Mouse (Mus musculus) neural tube, embryonic 14.5 days (tissue): ENCODE measurements around the gene Ankzf1. TPM values are rescaled to one million over a fixed set of nuclear protein-coding genes. Genes with fewer than 3 reads are reported as not detected.

ENCODE experiments used
- ATAC-seq: fragments of 200-750 bp; cut with Nextera tagmentation; 2 replicates; pipeline ENCODE4 v1.8.0; 2017; ENCODE audit warnings: low read depth, mild to moderate bottlenecking, moderate TSS enrichment, moderate library complexity
- H3K27ac ChIP-seq: fragments of 300-500 bp; sonication (generic); 2 replicates; pipeline ENCODE4 v1.5.1; 2014; ENCODE audit warnings: low read depth, mild to moderate bottlenecking, control low read depth, low read length, moderate library complexity, mixed read lengths
- H3K27me3 ChIP-seq: fragments of 300-500 bp; sonication (generic); 2 replicates; pipeline ENCODE4 v1.6.1; 2014; ENCODE audit warnings: low read length; ENCODE audit not compliant: control insufficient read depth, insufficient read depth
- H3K36me3 ChIP-seq: fragments of 300-500 bp; sonication (generic); 2 replicates; pipeline ENCODE4 v1.6.1; 2014; ENCODE audit warnings: low read length, mixed read lengths; ENCODE audit not compliant: control insufficient read depth, insufficient read depth
- H3K4me1 ChIP-seq: fragments of 300-500 bp; sonication (generic); 2 replicates; pipeline ENCODE4 v1.6.1; 2014; ENCODE audit warnings: low read length; ENCODE audit not compliant: control insufficient read depth, insufficient read depth
- H3K4me2 ChIP-seq: fragments of 300-500 bp; sonication (generic); 2 replicates; pipeline ENCODE4 v1.6.1; 2014; ENCODE audit warnings: mild to moderate bottlenecking, low read depth, low read length, control low read depth
- H3K4me3 ChIP-seq: fragments of 300-500 bp; sonication (generic); 2 replicates; pipeline ENCODE4 v1.5.1; 2014; ENCODE audit warnings: low read depth, low read length, control low read depth, mixed read lengths
- H3K9ac ChIP-seq: fragments of 300-500 bp; sonication (generic); replicated peaks from 2 replicates; pipeline ENCODE4 v1.6.1; 2014; ENCODE audit warnings: low read depth, mild to moderate bottlenecking, control low read depth, low read length, mixed read lengths
- H3K9me3 ChIP-seq: fragments of 300-500 bp; sonication (generic); 2 replicates; pipeline ENCODE4 v1.6.1; 2016; ENCODE audit warnings: low read length; ENCODE audit not compliant: control insufficient read depth
- WGBS: fragments of 180-500 bp; shearing (Covaris S2); extraction: QIAGEN DNeasy Blood & Tissue Kit; methylation state at CpG from one replicate; pipeline ENCODE4 v1.1.7; 2014; 5-methylcytosine and 5-hydroxymethylcytosine counted together
- microRNA-seq: library from miRNA; unstranded; fragments of <30 nt; microRNA quantifications from one replicate; pipeline ENCODE4, GENCODE M21; 2016
- polyA plus RNA-seq: library from polyadenylated mRNA; unstranded; fragments of >200 nt; fragmentation: Nextera tagmentation; extraction: Ambion mirVana; gene quantifications from 2 replicates; pipeline ENCODE4 v1.2.1, GENCODE M21; 2014

Ankzf1 gene
- polyA plus RNA-seq, 1 experiment from 2014 or later, result 20.2 TPM

- Histone ChIP-seq H3K36me3 (peaks cover 6% of the 10 kb centered on the region; the same call in 1 of the 2 replicates), H3K4me3 (no peak overlapping the region), H3K4me2 (no peak overlapping the region), H3K9ac (no peak overlapping the region), H3K27ac (no peak overlapping the region), H3K4me1 (0 out of 2 replicates have a peak, but pooled peaks cover 3% of the 10 kb centered on the region), H3K9me3 (no peaks in the 10 kb centered on the region), H3K27me3 (no peaks in the 10 kb centered on the region)
- no peak for ATAC-seq
- 90% methylated on average over 10 of the region's 10 CpGs for WGBS
Observed at GRCm38 (mm10) chr1:75239591-75239990, 47.6 kb downstream of the Ankzf1 start.

GRCm38 (mm10) chr1:75243411-75243810 lies 51.5 kb downstream of the Ankzf1 start:
- 93% methylated on average over 14 of the region's 14 CpGs for WGBS
- ATAC-seq, result no peak
- Histone ChIP-seq H3K4me3 (no peak overlapping the region), H3K27ac (no peak overlapping the region), H3K36me3 (peaks cover 6% of the 10 kb centered on the region; the same call in 1 of the 2 replicates), H3K9ac (no peak overlapping the region), H3K4me1 (no peaks in the 10 kb centered on the region), H3K9me3 (no peaks in the 10 kb centered on the region), H3K4me2 (no peak overlapping the region), H3K27me3 (no peaks in the 10 kb centered on the region)

- Histone ChIP-seq H3K27ac (no peak overlapping the region), H3K9me3 (no peaks in the 10 kb centered on the region), H3K9ac (no peak overlapping the region), H3K4me1 (no peaks in the 10 kb centered on the region), H3K4me3 (no peak overlapping the region), H3K36me3 (peaks cover 6% of the 10 kb centered on the region; the same call in 1 of the 2 replicates), H3K27me3 (no peaks in the 10 kb centered on the region), H3K4me2 (no peak overlapping the region)
- 91% methylated on average over 12 of the region's 12 CpGs for WGBS
- no peak; the same call in 1 of the 2 replicates for ATAC-seq
Observed at GRCm38 (mm10) chr1:75244175-75244826, 52.4 kb downstream of the Ankzf1 start.

- H3K9ac ChIP-seq, result no peak overlapping the region
- no peak overlapping the region for H3K4me2 ChIP-seq
- no peaks in the 10 kb centered on the region for H3K27me3 ChIP-seq
- ATAC-seq, result peak; percentile 82
- no peaks in the 10 kb centered on the region for H3K4me1 ChIP-seq
- H3K27ac ChIP-seq, result no peak overlapping the region
- peaks cover 6% of the 10 kb centered on the region; the same call in 1 of the 2 replicates for H3K36me3 ChIP-seq
- whole genome bisulfite sequencing, result 21% methylated on average over 4 of the region's 4 CpGs
- no peaks in the 10 kb centered on the region for H3K9me3 ChIP-seq
- H3K4me3 ChIP-seq, result no peak overlapping the region
Observed at GRCm38 (mm10) chr1:75244836-75245235, 52.9 kb downstream of the Ankzf1 start.

- Histone ChIP-seq H3K4me2 (no peak overlapping the region), H3K27me3 (no peaks in the 10 kb centered on the region), H3K4me1 (no peaks in the 10 kb centered on the region; the same call in 1 of the 2 replicates), H3K27ac (no peak overlapping the region), H3K9me3 (no peaks in the 10 kb centered on the region), H3K4me3 (no peak overlapping the region), H3K36me3 (peaks cover 6% of the 10 kb centered on the region; the same call in 1 of the 2 replicates), H3K9ac (no peak overlapping the region)
- no peak for ATAC-seq
- 81% methylated on average over 16 of the region's 16 CpGs for WGBS
Observed at GRCm38 (mm10) chr1:75247071-75247930, 55.4 kb downstream of the Ankzf1 start.

GRCm38 (mm10) chr1:75248041-75248772 lies 56.3 kb downstream of the Ankzf1 start:
- H3K27ac ChIP-seq, result no peak overlapping the region
- WGBS, result 59% methylated on average over 9 of the region's 9 CpGs
- no peak overlapping the region for H3K9ac ChIP-seq
- no peaks in the 10 kb centered on the region for H3K9me3 ChIP-seq
- H3K4me3 ChIP-seq, result no peak overlapping the region
- no peak for ATAC-seq
- no peak overlapping the region for H3K4me2 ChIP-seq
- H3K4me1 ChIP-seq, result no peaks in the 10 kb centered on the region; the same call in 1 of the 2 replicates
- no peaks in the 10 kb centered on the region for H3K27me3 ChIP-seq
- H3K36me3 ChIP-seq, result peaks cover 6% of the 10 kb centered on the region; the same call in 1 of the 2 replicates

Small RNAs within 50 kb of the gene (microRNA-seq; reads per million reads assigned to microRNA genes)
- gene Gm27943, result not detected

Other genes with a start within 250 kb of the Ankzf1 start
- 0.24 and 0.32 TPM in 2 replicates for gene Ihh, start 240.5 kb upstream of the Ankzf1 start, polyA plus RNA-seq
- 6.1 and 7.4 TPM in 2 replicates for gene Nhej1, start 67.0 kb upstream of the Ankzf1 start, polyA plus RNA-seq
- gene Slc23a3, start 58.3 kb upstream of the Ankzf1 start, polyA plus RNA-seq, result 0.39 TPM in 1 of 2 replicates, not detected in the other
- 44.4 and 47.6 TPM in 2 replicates for gene Cnppd1, start 49.4 kb upstream of the Ankzf1 start, polyA plus RNA-seq
- gene Retreg2, start 49.4 kb upstream of the Ankzf1 start, polyA plus RNA-seq, result 146 and 152 TPM in 2 replicates
- gene Zfand2b, start 23.5 kb upstream of the Ankzf1 start, polyA plus RNA-seq, result 33.1 and 36.5 TPM in 2 replicates
- gene Abcb6, start 11.8 kb upstream of the Ankzf1 start, polyA plus RNA-seq, result 38.3 and 49.1 TPM in 2 replicates
- gene Atg9a, start within 50 bp of the Ankzf1 start, polyA plus RNA-seq, result 50.5 and 51.3 TPM in 2 replicates
- 15.6 and 17.3 TPM in 2 replicates for gene Glb1l, start 18.7 kb downstream of the Ankzf1 start, polyA plus RNA-seq
- gene Stk16, start 18.7 kb downstream of the Ankzf1 start, polyA plus RNA-seq, result 125 and 129 TPM in 2 replicates
- 13.9 and 20.6 TPM in 2 replicates for gene Tuba4a, start 27.7 kb downstream of the Ankzf1 start, polyA plus RNA-seq
- not detected in 2 replicates for gene A630095N17Rik, start 40.0 kb downstream of the Ankzf1 start, polyA plus RNA-seq
- 35.9 and 36.9 TPM in 2 replicates for gene Dnajb2, start 44.3 kb downstream of the Ankzf1 start, polyA plus RNA-seq
- 25.4 and 27.4 TPM in 2 replicates for gene Ptprn, start 72.4 kb downstream of the Ankzf1 start, polyA plus RNA-seq
- 193 and 254 TPM in 2 replicates for gene Resp18, start 86.3 kb downstream of the Ankzf1 start, polyA plus RNA-seq
- gene Dnpep, start 125.8 kb downstream of the Ankzf1 start, polyA plus RNA-seq, result 139 and 145 TPM in 2 replicates
- 1.1 TPM in 2 replicates for gene Des, start 168.2 kb downstream of the Ankzf1 start, polyA plus RNA-seq
- gene Speg, start 183.1 kb downstream of the Ankzf1 start, polyA plus RNA-seq, result 19.5 and 20.8 TPM in 2 replicates
- gene Gmppa, start 243.8 kb downstream of the Ankzf1 start, polyA plus RNA-seq, result 58.6 and 64.5 TPM in 2 replicates